Mouse (Mus musculus): ENCODE results near the gene Caln1.
"Not testable (repeated sequence)": the region's sequence is repeated elsewhere in the genome, so short reads cannot be mapped to it uniquely, and the experiment has no call there.

Gene Caln1

DNA sequence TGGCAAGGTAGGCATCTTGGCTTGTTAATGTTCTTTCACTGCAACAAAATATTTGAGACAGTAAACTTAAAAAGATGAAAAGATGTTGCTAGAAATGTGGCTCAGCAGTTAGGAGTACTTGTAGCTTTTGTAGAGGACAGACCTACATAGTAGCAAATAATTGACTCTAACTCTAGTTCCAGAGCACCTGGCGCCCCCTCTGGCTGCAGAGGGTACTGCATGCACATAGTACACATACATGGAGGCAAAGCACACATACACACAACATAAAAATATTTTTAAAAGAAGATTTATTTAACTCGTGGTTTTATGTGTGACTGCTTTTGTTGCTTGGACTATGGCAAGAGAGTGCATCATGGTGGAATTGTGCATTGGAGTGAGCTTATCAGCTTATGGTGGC is 151.3 kb downstream of the Caln1 start:
- no peak for DNase-seq (ENCODE audit: extremely low read depth, low read depth)

GRCm38 (mm10) chr5:130527416-130527815 is 158.2 kb downstream of the Caln1 start:
- no peak for DNase-seq (ENCODE audit: extremely low read depth, low read depth)

DNA sequence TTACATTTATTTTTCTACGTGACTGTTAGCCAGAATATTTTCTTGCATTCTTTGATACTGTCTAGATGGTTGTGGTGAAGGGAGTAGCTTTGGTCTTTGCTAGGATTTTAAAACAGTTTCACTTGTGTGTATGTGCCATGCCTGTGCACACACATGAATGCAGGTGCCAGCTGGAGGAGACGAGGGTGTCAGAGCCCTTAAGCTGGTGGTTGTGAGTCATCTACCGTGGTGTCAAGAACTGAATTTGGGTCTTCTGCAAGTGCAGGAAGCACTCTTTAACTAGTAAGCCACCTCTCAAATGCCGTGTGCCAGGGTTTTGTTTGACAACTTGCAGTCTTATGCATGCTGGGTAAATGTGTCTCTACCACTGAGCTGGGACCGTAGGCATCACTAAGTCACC is 178.2 kb downstream of the Caln1 start:
- DNase-seq (ENCODE audit: extremely low read depth, low read depth), result no peak

DNA sequence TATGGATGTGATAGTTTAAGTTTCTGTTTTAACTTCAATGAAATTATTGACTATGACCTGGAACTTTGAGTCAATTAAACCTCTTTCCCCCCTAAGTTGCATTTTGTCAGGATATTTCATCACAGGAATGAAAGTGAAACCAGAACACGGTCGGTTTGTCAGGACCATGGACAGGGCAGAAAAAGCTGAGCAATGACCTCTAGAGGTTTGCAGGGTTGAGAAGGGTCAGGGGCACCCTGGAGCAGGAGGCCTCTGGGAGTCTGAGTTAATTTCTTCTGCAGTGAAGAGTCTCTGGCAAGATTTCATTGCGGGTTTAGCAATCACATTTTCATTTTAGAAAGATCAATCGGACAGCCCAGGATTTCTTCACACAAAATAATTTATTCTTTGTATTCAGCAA is 184.7 kb downstream of the Caln1 start:
- no peak for DNase-seq (ENCODE audit: extremely low read depth, low read depth)

DNA sequence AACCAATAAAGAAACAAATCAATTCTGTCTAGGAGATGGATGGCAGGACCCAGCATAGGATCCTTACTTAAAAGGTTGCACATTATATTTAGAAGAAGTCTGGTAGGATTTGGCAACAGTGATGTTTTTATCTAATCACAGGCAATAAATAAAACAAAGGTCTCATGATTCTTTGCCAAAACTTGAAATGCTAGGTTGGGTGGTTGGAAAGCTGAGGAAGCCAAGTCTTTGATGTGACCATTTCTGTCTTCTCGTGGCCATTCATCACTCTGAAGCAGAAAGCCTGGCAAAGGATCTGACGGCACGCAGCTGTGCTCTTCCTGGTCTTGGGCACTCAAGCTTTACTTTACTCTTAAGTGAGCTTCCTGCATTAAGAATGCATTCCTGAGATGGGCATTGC is 193.9 kb downstream of the Caln1 start:
- no peak for DNase-seq (ENCODE audit: extremely low read depth, low read depth)

DNA sequence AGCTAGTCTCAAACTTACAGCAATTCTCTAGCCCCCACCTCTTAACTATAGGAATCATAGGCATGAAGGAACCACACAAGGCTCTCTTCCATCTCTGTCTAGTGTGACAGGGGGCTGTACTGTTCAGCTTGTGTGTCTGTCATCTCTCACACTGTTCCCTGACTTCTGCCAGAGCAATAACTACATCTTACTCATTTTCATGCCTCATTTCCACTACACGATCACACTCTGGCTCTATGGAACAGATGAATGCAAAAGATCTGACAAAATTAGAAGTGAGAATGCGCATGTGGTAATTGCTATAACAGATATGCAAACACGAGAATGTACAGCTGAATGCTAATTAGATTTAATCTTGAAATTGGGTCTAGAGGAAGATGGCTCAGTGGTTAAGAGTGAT is 196.7 kb downstream of the Caln1 start:
- no peak for DNase-seq (ENCODE audit: extremely low read depth, low read depth)

GRCm38 (mm10) chr5:130577581-130577980 is 208.3 kb downstream of the Caln1 start:
- no peak for DNase-seq (ENCODE audit: extremely low read depth, low read depth)

GRCm38 (mm10) chr5:130584042-130584441 is 214.8 kb downstream of the Caln1 start:
- no peak for DNase-seq (ENCODE audit: extremely low read depth, low read depth)

GRCm38 (mm10) chr5:130586257-130586656 is 217.0 kb downstream of the Caln1 start:
- no peak for DNase-seq (ENCODE audit: extremely low read depth, low read depth)

GRCm38 (mm10) chr5:130596541-130596940 is 227.3 kb downstream of the Caln1 start:
- DNase-seq (ENCODE audit: extremely low read depth, low read depth), result no peak

GRCm38 (mm10) chr5:130613657-130614056 is 244.4 kb downstream of the Caln1 start:
- no peak for DNase-seq (ENCODE audit: extremely low read depth, low read depth)

- DNase-seq (ENCODE audit: extremely low read depth, low read depth), result no peak
Observed at GRCm38 (mm10) chr5:130614209-130614608, 245.0 kb downstream of the Caln1 start.

GRCm38 (mm10) chr5:130620060-130620459 is 250.8 kb downstream of the Caln1 start:
- no peak for DNase-seq (ENCODE audit: extremely low read depth, low read depth)

GRCm38 (mm10) chr5:130623206-130623605 is 254.0 kb downstream of the Caln1 start:
- DNase-seq (ENCODE audit: extremely low read depth, low read depth), result no peak

- no peak for DNase-seq (ENCODE audit: extremely low read depth, low read depth)
Observed at GRCm38 (mm10) chr5:130627800-130628199, 258.5 kb downstream of the Caln1 start.

GRCm38 (mm10) chr5:130635397-130635796 is 266.1 kb downstream of the Caln1 start:
- no peak for DNase-seq (ENCODE audit: extremely low read depth, low read depth)

GRCm38 (mm10) chr5:130641881-130642280 is 272.6 kb downstream of the Caln1 start:
- no peak for DNase-seq (ENCODE audit: extremely low read depth, low read depth)

- DNase-seq (ENCODE audit: extremely low read depth, low read depth), result not testable (repeated sequence)
Observed at GRCm38 (mm10) chr5:130646126-130646525, 276.9 kb downstream of the Caln1 start.

- DNase-seq (ENCODE audit: extremely low read depth, low read depth), result no peak
Observed at GRCm38 (mm10) chr5:130658141-130658540, 288.9 kb downstream of the Caln1 start.

GRCm38 (mm10) chr5:130666091-130666490 is 296.8 kb downstream of the Caln1 start:
- no peak for DNase-seq (ENCODE audit: extremely low read depth, low read depth)

DNA sequence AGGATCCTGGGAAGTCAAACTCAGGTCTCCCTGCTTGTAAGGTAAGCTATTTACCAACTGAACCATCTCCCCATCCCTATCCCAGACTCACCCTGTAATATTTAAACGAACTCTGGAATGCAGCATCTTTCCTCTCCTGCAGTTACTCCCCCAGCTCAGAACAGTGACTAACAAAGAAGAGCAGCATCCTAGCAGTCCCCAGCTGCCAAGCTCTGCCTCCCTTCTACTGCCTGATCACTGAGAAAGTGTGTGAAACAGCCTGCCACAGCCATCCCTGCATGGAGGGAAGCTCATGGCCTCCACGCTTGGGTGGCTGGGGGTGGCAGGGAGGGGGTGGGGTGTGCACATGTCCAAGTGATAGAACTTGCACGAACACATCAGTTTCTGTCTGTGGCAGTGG is 303.3 kb downstream of the Caln1 start:
- DNase-seq (ENCODE audit: extremely low read depth, low read depth), result no peak

- DNase-seq (ENCODE audit: extremely low read depth, low read depth), result no peak
Observed at GRCm38 (mm10) chr5:130673092-130673491, 303.8 kb downstream of the Caln1 start.

DNA sequence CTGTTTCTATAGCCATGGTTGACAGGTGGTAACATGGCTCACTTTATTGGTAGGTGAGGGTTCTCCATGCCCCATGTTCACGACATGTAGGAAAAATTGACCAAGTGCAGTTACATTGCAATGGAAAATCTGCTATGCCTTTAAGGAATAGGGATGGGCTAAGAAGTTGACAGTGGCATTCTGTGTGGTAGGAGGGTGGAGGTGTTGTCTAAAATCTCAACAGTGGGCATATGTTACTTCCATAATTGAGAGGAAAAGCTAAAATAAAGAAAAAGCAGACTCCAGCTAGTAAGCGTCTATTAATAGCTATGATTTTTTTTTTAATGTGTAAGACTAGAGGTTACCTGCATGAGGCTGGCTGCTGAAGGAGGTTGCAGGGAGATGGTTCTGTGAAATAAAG is 308.6 kb downstream of the Caln1 start:
- no peak for DNase-seq (ENCODE audit: extremely low read depth, low read depth)

DNA sequence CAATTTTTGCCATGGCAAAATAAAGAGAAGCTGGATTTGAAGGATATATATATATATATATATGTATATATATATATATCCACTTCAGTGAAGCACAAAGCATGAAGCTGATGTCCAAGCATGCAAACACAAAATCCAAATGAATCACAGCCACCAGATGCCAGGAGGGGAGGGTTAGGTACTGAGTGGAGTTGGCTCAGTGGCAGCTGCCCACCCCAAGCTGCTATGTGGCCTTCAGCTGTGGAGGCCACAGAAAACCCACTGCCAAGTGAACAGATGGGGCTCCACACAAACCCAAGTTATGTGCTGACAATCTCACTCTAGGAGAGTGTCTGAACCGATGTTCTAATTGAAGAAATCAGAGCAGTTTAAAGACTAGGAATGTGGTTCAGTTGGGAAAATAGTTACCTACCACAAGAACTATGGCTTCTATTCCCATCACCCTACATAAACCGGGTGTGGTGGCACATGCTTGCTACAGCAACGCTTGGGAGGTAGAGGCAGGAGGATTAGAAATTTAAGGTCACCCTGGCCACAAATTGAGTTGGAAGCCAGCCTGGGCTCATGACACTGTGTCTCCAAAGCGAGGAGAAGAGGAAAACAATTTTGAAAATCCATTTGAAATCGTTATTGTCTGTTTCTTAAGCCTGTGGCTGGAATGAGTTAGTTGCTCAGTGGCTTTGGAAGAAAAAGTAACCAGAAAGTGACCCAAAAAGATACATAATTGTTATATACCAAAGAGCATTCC is 316.8 kb downstream of the Caln1 start:
- no peak for DNase-seq (ENCODE audit: extremely low read depth, low read depth)
